40 mouse cellular contexts compared by ENCODE assay signal in genomic region chr10:116978841-116979240, GRCm38 (mm10). TPM values are rescaled to one million over a fixed set of nuclear protein-coding genes. Genes with fewer than 3 reads are reported as not detected.
DNase-seq lines count a peak whose midpoint lies in the region; ATAC-seq and TF ChIP-seq lines count a peak whose summit lies in the region.
"Had no signal": no experiment of that assay in that cellular context is flagged by ENCODE, and none has a peak within 500 bp of the region (broad histone marks: within the 10 kb centered on the region; RNA-seq: fewer than 3 reads in every experiment).

No protein-coding gene starts in this region.

- no peak for TF ChIP-seq POLR2A in cerebellum, adult 2 months (IDR thresholded peaks at IDR 0.05; ENCODE audit: borderline replicate concordance, insufficient read depth, low read length)

- 28% methylated on average over 9 of the region's 9 CpGs for WGBS in cerebellum, adult 2 months
- 88% methylated on average over 9 of the region's 9 CpGs for WGBS in kidney, postnatal 0 days

- no peak overlapping the region for H3K4me2 ChIP-seq in kidney, postnatal 0 days (ENCODE audit: low read length)
- H3K4me2 ChIP-seq: embryonic facial prominence, embryonic 13.5 days; heart, embryonic 11.5 days; hindbrain, embryonic 15.5 days; limb, embryonic 13.5 days; liver, embryonic 11.5 days; lung, embryonic 15.5 days; midbrain, embryonic 15.5 days; neural tube, embryonic 15.5 days had no signal

- H3K27me3 ChIP-seq in cerebellum, adult 2 months (ENCODE audit: control insufficient read depth, insufficient read depth, low read length): no peaks in the 10 kb centered on the region; the same call in 1 of the 2 replicates
- H3K27me3 ChIP-seq in kidney, postnatal 0 days (ENCODE audit: insufficient read depth, low read length): no peaks in the 10 kb centered on the region
- H3K27me3 ChIP-seq: embryonic facial prominence, embryonic 13.5 days; hindbrain, embryonic 15.5 days; limb, embryonic 13.5 days; lung, embryonic 15.5 days; midbrain, embryonic 15.5 days; neural tube, embryonic 15.5 days; Patski had no signal

- no peak overlapping the region for H3K9ac ChIP-seq in kidney, postnatal 0 days (ENCODE audit: low read depth, low read length)
- H3K9ac ChIP-seq: embryonic facial prominence, embryonic 13.5 days; forebrain, postnatal 0 days; hindbrain, embryonic 15.5 days; limb, embryonic 13.5 days; lung, embryonic 15.5 days; midbrain, embryonic 15.5 days; neural tube, embryonic 15.5 days had no signal

- no peaks in the 10 kb centered on the region; the same call in 1 of the 2 replicates for H3K4me1 ChIP-seq in cerebellum, adult 2 months (ENCODE audit: control insufficient read depth, insufficient read depth, low read length)
- H3K4me1 ChIP-seq in kidney, postnatal 0 days (replicated peaks; ENCODE audit: insufficient read depth, low read length): 0 out of 2 replicates have a peak, but pooled peaks cover 4% of the 10 kb centered on the region
- H3K4me1 ChIP-seq: embryonic facial prominence, embryonic 13.5 days; hindbrain, embryonic 10.5 days; hindbrain, embryonic 15.5 days; limb, embryonic 13.5 days; lung, embryonic 15.5 days; midbrain, embryonic 10.5 days; midbrain, embryonic 15.5 days; neural tube, embryonic 15.5 days had no signal

- TF ChIP-seq CTCF in cerebellum, adult 2 months (IDR thresholded peaks at IDR 0.05; ENCODE audit: borderline replicate concordance, insufficient read depth, low read depth, low read length): no peak
- TF ChIP-seq CTCF in kidney, postnatal 0 days (IDR thresholded peaks at IDR 0.05; ENCODE audit: low read depth): no peak

- ATAC-seq in kidney, postnatal 0 days (replicated peaks; ENCODE audit: low FRiP score, low read depth): no peak
- ATAC-seq: forebrain, postnatal 0 days; inflammation-experienced regulatory T-cells, adult 6 months; midbrain, embryonic 15.5 days; Patski had no signal

- no peak overlapping the region for H3K4me3 ChIP-seq in cerebellum, adult 2 months (replicated peaks; ENCODE audit: insufficient read depth, low read depth, low read length)
- no peak overlapping the region for H3K4me3 ChIP-seq in kidney, postnatal 0 days (replicated peaks; ENCODE audit: low read depth, low read length)
- H3K4me3 ChIP-seq: embryonic facial prominence, embryonic 13.5 days; hindbrain, embryonic 10.5 days; hindbrain, embryonic 15.5 days; limb, embryonic 13.5 days; lung, embryonic 15.5 days; midbrain, embryonic 10.5 days; midbrain, embryonic 15.5 days; neural tube, embryonic 15.5 days had no signal

- H3K9me3 ChIP-seq in kidney, postnatal 0 days (replicated peaks; ENCODE audit: low read length): no peaks in the 10 kb centered on the region
- H3K9me3 ChIP-seq: embryonic facial prominence, embryonic 13.5 days; hindbrain, embryonic 10.5 days; hindbrain, embryonic 15.5 days; limb, embryonic 13.5 days; lung, embryonic 15.5 days; midbrain, embryonic 10.5 days; midbrain, embryonic 15.5 days; neural tube, embryonic 15.5 days had no signal

- no peak overlapping the region for H3K27ac ChIP-seq in cerebellum, adult 2 months (ENCODE audit: insufficient read depth, low read length)
- H3K27ac ChIP-seq in kidney, postnatal 0 days: 0 out of 2 replicates have a peak overlapping the region, but pooled peaks have one; percentile 21
- H3K27ac ChIP-seq: embryonic facial prominence, embryonic 13.5 days; hindbrain, embryonic 10.5 days; hindbrain, embryonic 15.5 days; limb, embryonic 13.5 days; lung, embryonic 15.5 days; midbrain, embryonic 10.5 days; midbrain, embryonic 15.5 days; neural tube, embryonic 15.5 days had no signal

- intact Hi-C loops in heart, postnatal 36 days (cut with DNase I): no loop called here

- H3K36me3 ChIP-seq in kidney, postnatal 0 days (ENCODE audit: insufficient read depth, low read length): no peaks in the 10 kb centered on the region
- H3K36me3 ChIP-seq: embryonic facial prominence, embryonic 13.5 days; hindbrain, embryonic 10.5 days; hindbrain, embryonic 15.5 days; limb, embryonic 13.5 days; lung, embryonic 15.5 days; midbrain, embryonic 10.5 days; midbrain, embryonic 15.5 days; neural tube, embryonic 15.5 days had no signal

- peak; percentile 10 to 20 for DNase-seq in cerebellum, adult 2 months
- no peak for DNase-seq in cerebellum, adult 11 months
- DNase-seq in heart, adult 11 months: peak; percentile 93
- DNase-seq in heart, postnatal 36 days: no peak
- DNase-seq in kidney, postnatal 0 days (ENCODE audit: low spot score): no peak
- DNase-seq in kidney, postnatal 14 days: no peak
- no peak for DNase-seq in testis, postnatal 14 days (ENCODE audit: low spot score)
- DNase-seq: forebrain, postnatal 0 days; gastrocnemius, postnatal 10 days; kidney, adult 11 months; kidney, postnatal 25 days; retina, postnatal 1 day; right cerebral cortex, postnatal 14 days had no signal

RNA-seq across cellular contexts. Expression of gene Gm10271, which starts 6.4 kb away (rescaled TPM):
- polyA plus RNA-seq in cerebellum, adult 2 months (2012; rRNA removed): not detected in 2 replicates
- total RNA-seq in heart, postnatal 36 days (2021): not detected
- not detected in 2 replicates for polyA plus RNA-seq in kidney, postnatal 0 days (2015; fragmentation: Nextera tagmentation; extraction: Ambion mirVana)
- total RNA-seq: common myeloid progenitor, adult 5-6 weeks; forebrain, postnatal 0 days; gastrocnemius, postnatal 10 days; layer of hippocampus, adult 18-20 months; layer of hippocampus, postnatal 10 days; left cerebral cortex, adult 18-20 months; left cerebral cortex, postnatal 25 days; megakaryocyte progenitor cell, adult 5-6 weeks; MEL had no signal
- polyA plus RNA-seq: brain, embryonic 14.5 days; embryonic facial prominence, embryonic 13.5 days; forebrain, embryonic 11.5 days; forebrain, postnatal 0 days; gonadal fat pad, adult 2 months; heart, embryonic 11.5 days; heart, postnatal 0 days; hindbrain, embryonic 10.5 days; hindbrain, embryonic 15.5 days; inflammation-experienced regulatory T-cells, adult 6 months; limb, embryonic 13.5 days; liver, embryonic 11.5 days; liver, embryonic 16.5 days; lung, embryonic 15.5 days; midbrain, embryonic 10.5 days; midbrain, embryonic 15.5 days; neural tube, embryonic 15.5 days; Patski; small intestine, adult 2 months; stomach, embryonic 14.5 days; testis, adult 2 months had no signal

RNA-seq across cellular contexts. Expression of gene Best3, which starts 7.3 kb away (rescaled TPM):
- 0.16 and 0.21 TPM in 2 replicates for polyA plus RNA-seq in cerebellum, adult 2 months (2012; rRNA removed)
- 1 to 10 TPM; 4.3 to 4.7 TPM for total RNA-seq in heart, postnatal 36 days (2021)
- polyA plus RNA-seq in kidney, postnatal 0 days (2015; fragmentation: Nextera tagmentation; extraction: Ambion mirVana): 0.11 and 0.22 TPM in 2 replicates
- total RNA-seq: common myeloid progenitor, adult 5-6 weeks; forebrain, postnatal 0 days; megakaryocyte progenitor cell, adult 5-6 weeks; MEL had no signal
- polyA plus RNA-seq: hindbrain, embryonic 10.5 days; inflammation-experienced regulatory T-cells, adult 6 months; liver, embryonic 11.5 days; Patski; stomach, embryonic 14.5 days had no signal

RNA-seq across cellular contexts. Expression of gene Rab3ip, which starts 28.3 kb away (rescaled TPM):
- polyA plus RNA-seq in cerebellum, adult 2 months (2012; rRNA removed): 45.8 and 46.5 TPM in 2 replicates
- 10 to 100 TPM; 85.3 to 89.2 TPM for total RNA-seq in heart, postnatal 36 days (2021)
- polyA plus RNA-seq in kidney, postnatal 0 days (2015; fragmentation: Nextera tagmentation; extraction: Ambion mirVana): 173 and 176 TPM in 2 replicates

Comparison
In these comparisons a context has a peak if more than half of its experiments do, and no peak if none do; other contexts are left out.
1. DNase-seq: peak in cerebellum, adult 2 months (2 of 2) and heart, adult 11 months (single experiment); none in cerebellum, adult 11 months (single experiment), heart, postnatal 36 days (0 of 2), kidney, postnatal 0 days (single experiment), kidney, postnatal 14 days (single experiment) and testis, postnatal 14 days (single experiment).